Mouse (Mus musculus): ENCODE results near the gene Tmem217.
"Not testable (repeated sequence)": the region's sequence is repeated elsewhere in the genome, so short reads cannot be mapped to it uniquely, and the experiment has no call there.

Tmem217 gene

DNA sequence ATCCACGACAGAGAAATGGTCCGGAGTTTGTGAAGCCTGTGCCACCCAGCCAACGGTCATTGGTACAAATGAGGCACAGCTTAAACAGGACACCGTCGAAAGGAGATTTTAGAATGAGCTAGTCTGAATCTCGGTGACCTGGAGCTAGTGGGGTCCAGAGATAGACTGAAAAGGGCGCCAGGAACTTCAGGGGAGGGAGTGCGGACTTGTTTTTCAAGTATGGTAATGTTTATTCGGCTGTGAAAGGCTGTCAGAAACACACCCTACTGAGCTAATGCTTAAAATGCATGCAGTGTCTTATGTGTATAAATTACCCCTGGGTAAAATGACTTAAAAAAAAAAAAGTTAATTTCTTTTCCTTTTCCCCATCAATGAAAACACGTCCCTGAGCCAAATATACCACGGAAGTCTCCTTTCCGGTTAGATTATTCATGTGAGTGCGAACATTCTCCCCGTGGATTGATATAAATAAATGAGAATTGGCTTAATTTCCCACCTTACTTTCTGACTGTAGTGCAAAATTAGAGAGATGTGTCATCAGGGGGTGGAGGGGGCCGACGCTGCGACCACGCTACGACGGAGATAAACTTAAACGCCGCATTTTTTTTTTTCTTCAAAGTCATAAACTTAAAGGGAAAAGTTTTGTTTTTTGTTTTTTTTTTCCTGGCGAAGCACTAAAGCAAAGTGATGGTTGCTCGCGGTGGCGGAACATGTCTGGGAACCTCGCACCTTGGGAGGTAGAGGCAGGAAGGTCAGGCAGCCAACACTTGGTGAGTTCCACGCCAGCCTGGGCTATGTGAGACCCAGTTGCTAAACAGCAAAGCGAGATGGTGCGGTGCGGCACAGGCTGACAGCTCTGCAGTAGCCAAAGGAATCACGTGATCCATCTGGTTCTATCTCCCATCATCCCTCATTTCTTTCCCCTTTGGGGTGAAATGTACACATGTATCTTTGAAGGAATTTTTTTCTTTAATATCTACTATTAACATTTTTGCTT lies 49.2 kb downstream of the Tmem217 start:
- no peak for DNase-seq (ENCODE audit: low spot score)

DNA sequence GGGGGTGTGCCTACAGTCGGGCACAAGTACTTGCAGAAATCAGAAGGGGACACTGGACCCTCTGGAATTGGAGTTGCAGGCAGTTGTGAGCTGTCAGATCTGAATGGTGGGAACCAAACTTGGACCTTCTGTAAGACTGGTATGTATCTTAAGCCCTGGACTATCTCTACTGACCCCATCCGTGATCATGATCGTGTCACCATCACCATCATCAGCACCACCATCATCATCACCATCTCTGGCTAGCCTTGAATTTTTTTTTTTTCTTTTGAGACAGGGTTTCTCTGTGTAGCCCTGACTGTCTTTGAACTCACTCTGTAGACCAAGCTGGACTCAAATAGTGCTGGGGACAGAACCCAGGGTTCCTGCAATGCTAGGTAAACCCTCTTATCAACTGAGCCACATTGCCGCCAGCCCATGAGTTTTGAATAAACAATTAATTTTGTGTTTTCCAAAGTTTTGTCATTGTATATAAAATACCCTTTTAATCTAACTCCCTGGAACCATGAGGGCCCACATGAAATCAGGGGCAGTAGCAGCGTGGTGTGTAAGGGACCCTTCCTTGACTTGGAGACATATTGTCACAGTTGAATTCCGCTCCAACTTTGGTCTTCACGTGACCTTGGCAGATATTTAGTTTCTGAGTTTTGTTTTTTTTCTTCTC lies 50.0 kb downstream of the Tmem217 start:
- no peak for DNase-seq (ENCODE audit: low spot score)

GRCm38 (mm10) chr17:29500802-29501469 lies 51.2 kb downstream of the Tmem217 start:
- DNase-seq (ENCODE audit: low spot score) = no peak

- DNase-seq (ENCODE audit: low spot score) = no peak
Measured at GRCm38 (mm10) chr17:29500243-29500740, 51.9 kb downstream of the Tmem217 start.

- DNase-seq (ENCODE audit: low spot score) = no peak
Measured at GRCm38 (mm10) chr17:29499511-29499910, 52.7 kb downstream of the Tmem217 start.

DNA sequence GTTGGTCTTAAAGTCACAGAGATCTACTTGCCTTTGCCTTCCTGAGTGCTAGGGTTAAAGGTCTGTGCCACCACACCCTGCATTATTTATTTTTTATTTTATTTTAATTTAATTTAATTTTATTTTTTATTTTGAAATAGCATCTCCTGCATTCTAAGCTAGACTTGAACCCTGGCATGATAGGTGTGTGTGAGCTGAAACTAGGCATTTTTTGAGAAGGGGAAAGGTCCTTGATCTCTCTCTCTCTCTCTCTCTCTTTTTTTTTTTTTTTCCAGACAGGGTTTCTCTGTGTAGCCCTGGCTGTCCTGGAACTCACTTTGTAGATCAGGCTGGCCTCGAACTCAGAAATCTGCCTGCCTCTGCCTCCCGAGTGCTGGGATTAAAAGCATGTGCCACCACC lies 53.2 kb downstream of the Tmem217 start:
- DNase-seq (ENCODE audit: low spot score) = not testable (repeated sequence)

DNA sequence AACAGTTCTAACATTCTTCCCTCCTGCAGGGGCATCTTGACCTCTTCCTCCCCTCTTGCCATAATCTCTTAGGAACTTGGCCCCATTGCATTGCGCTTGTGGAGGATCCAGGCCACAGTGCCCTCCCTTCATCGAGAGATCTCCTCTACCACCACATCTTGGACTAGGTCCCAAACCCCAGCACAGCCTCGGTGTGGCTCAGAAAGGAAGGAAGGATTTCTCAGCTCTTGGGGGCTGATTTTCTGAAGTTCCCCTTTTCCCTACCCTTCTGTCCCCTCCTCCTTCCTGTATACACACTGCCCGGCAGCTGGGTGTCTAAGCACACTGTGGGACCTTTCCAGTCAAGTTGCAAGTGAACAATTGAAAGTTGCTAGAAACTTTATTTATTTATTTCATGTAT lies 54.2 kb downstream of the Tmem217 start:
- DNase-seq (ENCODE audit: low spot score) = no peak

- DNase-seq (ENCODE audit: low spot score) = not testable (repeated sequence)
Measured at GRCm38 (mm10) chr17:29497481-29497880, 54.7 kb downstream of the Tmem217 start.

DNA sequence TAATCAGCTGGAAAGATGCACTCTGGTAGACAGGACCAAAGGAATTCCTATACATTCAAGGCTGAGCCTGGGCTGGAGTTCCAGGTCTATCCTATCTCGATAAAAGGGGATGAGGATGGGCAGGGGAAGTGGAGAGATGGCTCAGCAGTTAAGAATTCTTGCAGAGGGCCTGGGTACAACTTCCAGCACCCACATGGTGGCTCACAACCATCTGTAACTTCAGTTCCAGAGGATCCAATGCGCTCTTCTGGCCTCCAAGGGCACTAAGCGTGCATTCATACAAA lies 55.2 kb downstream of the Tmem217 start:
- DNase-seq (ENCODE audit: low spot score) = no peak

GRCm38 (mm10) chr17:29496211-29497070 lies 55.7 kb downstream of the Tmem217 start:
- no peak for DNase-seq (ENCODE audit: low spot score)

DNA sequence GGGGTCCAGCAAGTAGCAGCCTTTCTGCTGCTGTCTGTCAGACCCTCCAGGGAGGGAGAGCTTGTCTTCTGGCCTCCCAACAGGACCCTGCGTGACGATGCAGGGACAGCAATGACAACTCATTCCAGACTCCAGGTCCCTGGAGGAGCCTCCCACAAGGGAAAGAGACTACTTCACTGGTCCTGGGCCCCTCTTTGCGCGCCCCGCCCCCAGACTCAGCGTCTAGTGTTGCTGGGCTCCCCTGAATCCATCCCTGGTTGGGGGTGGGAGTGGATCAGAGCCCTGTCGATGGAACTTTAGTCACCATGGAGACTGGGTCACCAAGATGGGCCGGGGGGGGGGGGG lies 57.5 kb downstream of the Tmem217 start:
- no peak for DNase-seq (ENCODE audit: low spot score)

DNA sequence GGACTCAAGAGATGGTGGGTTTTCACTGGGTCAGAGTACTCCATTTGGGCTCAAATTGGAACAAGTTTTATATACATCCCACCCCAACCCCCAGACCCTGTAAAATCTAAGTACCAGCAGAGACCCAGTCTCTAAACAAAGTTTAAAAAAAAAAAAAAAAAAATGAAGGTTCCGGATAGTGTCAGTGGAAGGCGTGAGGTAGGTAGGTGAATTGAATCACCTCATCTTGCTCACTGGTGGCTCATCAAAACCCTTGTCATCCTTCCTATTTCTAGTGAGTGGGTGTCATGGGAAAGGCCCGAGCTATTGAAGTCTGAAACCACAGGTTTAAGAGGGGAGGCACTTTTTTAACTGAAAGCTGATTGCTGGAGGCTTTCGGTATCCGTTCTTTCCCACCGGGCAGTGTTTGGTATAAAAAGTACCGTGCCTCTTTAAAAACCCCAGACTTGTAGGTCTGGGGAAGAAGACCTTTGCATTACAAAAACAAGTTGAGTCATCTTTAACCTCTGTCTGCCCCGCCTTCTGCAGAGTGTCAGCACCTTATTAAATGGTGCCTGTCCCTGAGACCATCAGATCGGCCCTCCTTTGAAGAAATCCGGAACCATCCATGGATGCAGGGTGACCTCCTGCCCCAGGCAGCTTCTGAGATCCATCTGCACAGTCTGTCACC lies 58.0 kb downstream of the Tmem217 start:
- no peak for DNase-seq (ENCODE audit: low spot score)

DNA sequence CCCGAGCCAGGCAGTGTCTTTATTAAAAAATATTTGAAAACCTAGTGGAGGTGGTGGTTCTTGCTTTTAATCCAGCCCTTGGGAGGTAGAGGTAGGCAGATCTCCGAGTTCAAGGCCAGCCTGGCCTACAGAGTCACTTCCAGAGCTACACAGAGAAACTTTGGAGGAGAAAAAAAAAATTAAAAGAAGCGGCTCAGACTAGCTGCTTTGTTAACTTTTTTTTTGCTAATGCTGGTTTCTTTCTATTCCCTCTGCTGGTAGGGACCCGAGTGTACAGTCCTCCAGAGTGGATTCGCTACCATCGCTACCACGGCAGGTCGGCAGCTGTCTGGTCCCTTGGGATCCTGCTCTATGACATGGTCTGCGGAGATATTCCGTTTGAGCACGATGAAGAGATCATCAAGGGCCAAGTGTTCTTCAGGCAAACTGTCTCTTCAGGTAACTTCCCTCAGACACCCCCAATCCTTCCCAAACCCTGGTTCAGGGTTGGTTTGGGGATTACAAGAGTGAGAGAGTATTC lies 58.7 kb downstream of the Tmem217 start:
- DNase-seq (ENCODE audit: low spot score) = no peak

- peak; percentile 42 for DNase-seq (ENCODE audit: low spot score)
Measured at GRCm38 (mm10) chr17:29492269-29493191, 59.7 kb downstream of the Tmem217 start.

DNA sequence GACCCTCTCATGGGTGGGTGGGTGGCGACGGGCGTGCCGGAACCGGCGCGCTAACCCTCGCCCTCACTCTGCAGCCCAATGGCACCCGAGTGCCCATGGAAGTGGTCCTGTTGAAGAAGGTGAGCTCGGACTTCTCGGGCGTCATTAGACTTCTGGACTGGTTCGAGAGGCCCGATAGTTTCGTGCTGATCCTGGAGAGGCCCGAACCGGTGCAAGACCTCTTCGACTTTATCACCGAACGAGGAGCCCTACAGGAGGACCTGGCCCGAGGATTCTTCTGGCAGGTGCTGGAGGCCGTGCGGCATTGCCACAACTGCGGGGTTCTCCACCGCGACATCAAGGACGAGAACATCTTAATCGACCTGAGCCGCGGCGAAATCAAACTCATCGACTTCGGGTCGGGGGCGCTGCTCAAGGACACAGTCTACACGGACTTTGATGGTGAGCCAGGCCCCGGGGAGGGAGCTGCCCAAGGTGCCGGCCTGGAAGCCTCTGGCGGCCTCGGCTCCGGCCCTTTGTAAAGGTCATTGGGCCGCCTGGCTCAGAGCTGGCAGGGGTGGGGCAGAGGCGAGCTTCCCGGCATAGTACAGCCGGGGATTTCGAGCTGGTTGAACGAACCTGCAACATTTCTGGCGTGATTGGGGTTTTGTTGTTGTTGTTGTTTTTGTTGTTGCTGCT lies 60.5 kb downstream of the Tmem217 start:
- DNase-seq (ENCODE audit: low spot score) = peak; percentile 67

GRCm38 (mm10) chr17:29490713-29491581 lies 61.2 kb downstream of the Tmem217 start, which contains the start of gene Pim1:
Pim1 (plus strand) TSS chr17:29490753.
- no peak for DNase-seq (ENCODE audit: low spot score)

DNA sequence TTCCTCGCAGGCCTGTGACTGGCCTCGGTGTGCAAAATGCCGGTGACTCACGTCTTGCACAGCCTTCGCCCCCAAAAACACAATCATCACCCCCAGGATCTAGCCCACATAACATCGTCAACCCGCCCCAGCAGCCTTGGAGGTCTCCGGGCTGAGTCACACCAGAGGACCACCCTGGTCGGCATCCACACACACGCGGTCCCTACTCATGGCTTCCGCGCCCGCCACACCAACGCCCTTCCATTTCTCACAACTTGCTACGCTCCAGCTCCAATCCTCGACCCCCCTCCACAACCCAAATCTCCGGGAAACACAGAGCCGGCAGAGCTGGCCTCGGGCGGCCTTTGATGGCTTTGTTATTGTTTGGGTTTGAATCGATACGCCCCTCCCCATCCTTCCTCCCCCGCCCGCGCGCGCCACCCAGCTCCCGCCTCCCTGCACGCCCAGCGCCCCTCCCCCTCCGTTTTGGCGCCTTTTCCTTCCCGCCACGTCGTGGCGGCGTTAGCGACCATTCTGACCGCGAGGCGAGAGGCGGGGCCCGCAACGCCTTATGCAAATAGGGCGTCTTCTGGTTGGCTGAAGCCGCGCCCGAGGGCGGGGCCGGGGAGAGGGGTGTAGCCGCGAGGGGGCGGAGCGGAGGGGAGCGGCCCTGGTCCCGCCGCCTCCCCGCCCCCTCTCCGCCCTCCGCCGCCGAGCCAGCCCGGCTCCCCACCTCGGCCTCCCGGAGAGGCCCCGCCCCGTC lies 62.0 kb downstream of the Tmem217 start:
- DNase-seq (ENCODE audit: low spot score) = peak; percentile 99

Measured in testis, postnatal 14 days (tissue).